Mouse (Mus musculus) frontal cortex, postnatal 10 days (tissue): Measurements from ENCODE around the gene Gstt1.
A peak's percentile ranks its signal among the peaks of the same experiment; 100 is the strongest.

Experiments used
- DNase-seq, 2 experiments: peaks; one replicate each; pipeline ENCODE4 v3.0.0; 2022; ENCODE audit warnings: low spot score in 2 of 2, mixed read lengths in 1 of 2

The Gstt1 gene

GRCm38 (mm10) chr10:75764519-75765473 is 33.6 kb downstream of the Gstt1 start:
- peak in 1 of 2 experiments; percentile 43 for DNase-seq

GRCm38 (mm10) chr10:75763682-75764518 is 34.5 kb downstream of the Gstt1 start, which contains the start of gene Cabin1:
Gene Cabin1 (minus strand): TSS chr10:75764341.
- peak; percentile 96 to 98 for DNase-seq

GRCm38 (mm10) chr10:75762413-75762812 is 36.0 kb downstream of the Gstt1 start:
- DNase-seq: no peak

- no peak for DNase-seq
Observed at GRCm38 (mm10) chr10:75760311-75760710, 38.1 kb downstream of the Gstt1 start.

GRCm38 (mm10) chr10:75756719-75757118 is 41.7 kb downstream of the Gstt1 start:
- no peak for DNase-seq

DNA sequence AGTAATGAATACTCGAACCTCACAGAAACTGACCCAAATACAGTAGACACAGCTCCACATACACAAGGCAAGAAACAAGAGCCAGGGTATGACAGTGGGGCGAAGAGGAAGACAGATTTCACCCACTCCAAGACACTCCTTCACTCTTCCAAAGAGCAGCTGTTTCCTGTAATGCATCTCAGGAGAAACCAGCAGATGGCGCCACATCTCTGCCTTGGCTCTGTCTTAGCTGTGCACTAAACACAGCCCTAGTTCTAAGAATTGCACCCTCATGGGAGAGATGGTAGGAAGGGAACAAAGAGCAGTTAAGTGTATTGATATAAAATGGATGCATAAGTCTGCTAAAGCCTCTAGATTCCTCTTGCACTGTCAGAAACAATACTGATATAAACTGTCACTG is 54.4 kb downstream of the Gstt1 start:
- DNase-seq: peak; percentile 59 to 79

GRCm38 (mm10) chr10:75743369-75743768 is 55.0 kb downstream of the Gstt1 start:
- DNase-seq: peak; percentile 43 to 66

GRCm38 (mm10) chr10:75740866-75741265 is 57.5 kb downstream of the Gstt1 start:
- DNase-seq: no peak
